In the genomic region with DNA sequence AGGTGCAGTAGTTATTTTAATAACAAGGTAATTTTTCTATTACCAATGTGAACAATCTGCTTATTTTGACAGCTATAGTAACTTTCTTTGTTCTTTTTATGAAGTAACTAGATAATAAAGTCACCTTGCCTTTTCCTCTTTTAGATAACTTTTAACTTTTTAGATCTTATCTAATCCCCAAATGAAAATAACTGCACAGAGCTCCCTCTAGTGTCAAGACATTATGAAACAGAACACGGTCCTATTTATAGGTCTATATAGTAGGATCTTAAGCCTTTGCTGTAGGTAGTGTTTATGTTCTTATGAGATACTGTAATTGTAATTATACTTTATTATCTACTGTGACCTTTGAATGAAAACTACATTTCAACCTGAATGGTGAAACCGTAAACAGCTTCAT, we compare ENCODE assay signal across 10 mouse cellular contexts. TPM values are rescaled to one million over a fixed set of nuclear protein-coding genes. Genes with fewer than 3 reads are reported as not detected.
A peak's percentile ranks its signal among the peaks of the same experiment; 100 is the strongest.
DNase-seq lines count a peak whose midpoint lies in the region; ATAC-seq lines count a peak whose summit lies in the region.
"Had no signal": no experiment of that assay in that cellular context is flagged by ENCODE, and none has a peak within 500 bp of the region (broad histone marks: within the 10 kb centered on the region; RNA-seq: fewer than 3 reads in every experiment).

No protein-coding gene starts in this region.

- H3K9me3 ChIP-seq in heart, embryonic 11.5 days (replicated peaks; ENCODE audit: control insufficient read depth, low read length), result no peaks in the 10 kb centered on the region
- no peaks in the 10 kb centered on the region for H3K9me3 ChIP-seq in midbrain, embryonic 11.5 days (ENCODE audit: control insufficient read depth, low read length)
- H3K9me3 ChIP-seq in midbrain, embryonic 15.5 days, result no peaks in the 10 kb centered on the region
- H3K9me3 ChIP-seq: liver, embryonic 15.5 days had no signal

- DNase-seq in heart, adult 8-10 months (ENCODE audit: low spot score), result peak; percentile 53
- DNase-seq in midbrain, embryonic 11.5 days (ENCODE audit: low spot score, missing footprints), result peak; percentile 80
- DNase-seq in c-Kit-positive CD71-negative TER-119-negative erythroid progenitor cells, embryonic 14.5 days (ENCODE audit: low read depth), result peak; percentile 34
- peak; percentile 80 for DNase-seq in splenic B cell, adult 2 months (ENCODE audit: low read depth, low spot score)
- no peak for DNase-seq in natural killer cell, adult 2 months (ENCODE audit: low spot score in 2 of 2)
- no peak for DNase-seq in urinary bladder, postnatal 4 days (ENCODE audit: low spot score in 2 of 2)

- peaks cover 15% of the 10 kb centered on the region for H3K36me3 ChIP-seq in heart, embryonic 11.5 days (ENCODE audit: control insufficient read depth, insufficient read depth, low read length)
- peaks cover 4% of the 10 kb centered on the region; the same call in 1 of the 2 replicates for H3K36me3 ChIP-seq in midbrain, embryonic 11.5 days (ENCODE audit: control insufficient read depth, insufficient read depth, low read length)
- H3K36me3 ChIP-seq in midbrain, embryonic 15.5 days (replicated peaks), result peaks cover 30% of the 10 kb centered on the region; the same call in 1 of the 2 replicates
- peaks cover 3% of the 10 kb centered on the region; the same call in 1 of the 2 replicates for H3K36me3 ChIP-seq in splenic B cell, adult 2 months (ENCODE audit: control insufficient read depth, insufficient read depth, low read length, poor library complexity, severe bottlenecking)

- no peaks in the 10 kb centered on the region for H3K27me3 ChIP-seq in heart, embryonic 11.5 days (ENCODE audit: control insufficient read depth, insufficient read depth, low read length)
- no peaks in the 10 kb centered on the region for H3K27me3 ChIP-seq in midbrain, embryonic 11.5 days (ENCODE audit: control insufficient read depth, insufficient read depth, low read length)
- H3K27me3 ChIP-seq in midbrain, embryonic 15.5 days (replicated peaks), result no peaks in the 10 kb centered on the region
- no peaks in the 10 kb centered on the region for H3K27me3 ChIP-seq in splenic B cell, adult 2 months (ENCODE audit: control insufficient read depth, insufficient read depth, low read length, poor library complexity, severe bottlenecking)
- H3K27me3 ChIP-seq: liver, embryonic 15.5 days had no signal

- WGBS in heart, embryonic 11.5 days (ENCODE audit: insufficient replicate concordance), result 55% methylated on average over 2 of the region's 2 CpGs
- 75% methylated on average over 2 of the region's 2 CpGs for WGBS in midbrain, embryonic 11.5 days
- WGBS in midbrain, embryonic 15.5 days, result 70% methylated on average over 2 of the region's 2 CpGs

- no peak overlapping the region for H3K9ac ChIP-seq in heart, embryonic 11.5 days (ENCODE audit: low read depth, low read length)
- H3K9ac ChIP-seq in midbrain, embryonic 11.5 days (ENCODE audit: low read length), result no peak overlapping the region
- no peak overlapping the region for H3K9ac ChIP-seq in midbrain, embryonic 15.5 days
- H3K9ac ChIP-seq: liver, embryonic 15.5 days had no signal

- no peak overlapping the region for H3K4me3 ChIP-seq in heart, embryonic 11.5 days (ENCODE audit: low read depth, low read length)
- H3K4me3 ChIP-seq in midbrain, embryonic 11.5 days (ENCODE audit: low read depth, low read length), result no peak overlapping the region
- no peak overlapping the region for H3K4me3 ChIP-seq in midbrain, embryonic 15.5 days
- H3K4me3 ChIP-seq: erythroblast, embryonic 14.5 days; liver, embryonic 15.5 days had no signal

- no peak for ATAC-seq in heart, embryonic 11.5 days (replicated peaks; ENCODE audit: insufficient number of reproducible peaks, low FRiP score, low TSS enrichment)
- ATAC-seq in midbrain, embryonic 11.5 days (ENCODE audit: low FRiP score), result no peak
- ATAC-seq in midbrain, embryonic 15.5 days (replicated peaks), result no peak

- H3K4me1 ChIP-seq in heart, embryonic 11.5 days (ENCODE audit: control insufficient read depth, insufficient read depth, low read length), result no peaks in the 10 kb centered on the region
- H3K4me1 ChIP-seq in midbrain, embryonic 11.5 days (ENCODE audit: control insufficient read depth, insufficient read depth, low read length), result no peaks in the 10 kb centered on the region
- H3K4me1 ChIP-seq in midbrain, embryonic 15.5 days, result no peaks in the 10 kb centered on the region
- H3K4me1 ChIP-seq: liver, embryonic 15.5 days had no signal

- no peak overlapping the region for H3K4me2 ChIP-seq in heart, embryonic 11.5 days
- H3K4me2 ChIP-seq in midbrain, embryonic 11.5 days, result no peak overlapping the region
- H3K4me2 ChIP-seq in midbrain, embryonic 15.5 days, result no peak overlapping the region
- H3K4me2 ChIP-seq: liver, embryonic 15.5 days had no signal

- H3K27ac ChIP-seq in heart, embryonic 11.5 days (ENCODE audit: low read depth, low read length), result no peak overlapping the region
- no peak overlapping the region for H3K27ac ChIP-seq in midbrain, embryonic 11.5 days (ENCODE audit: low read depth, low read length)
- H3K27ac ChIP-seq in midbrain, embryonic 15.5 days, result no peak overlapping the region
- H3K27ac ChIP-seq: liver, embryonic 15.5 days had no signal

RNA-seq across cellular contexts. Expression of gene Copb1, which starts 41.0 kb away (rescaled TPM):
- 10 to 100 TPM; 35.2 to 41.6 (median 38.7) TPM for total RNA-seq in heart, adult 8-10 months (2022)
- 93.2 and 110 TPM in 2 replicates for polyA plus RNA-seq in heart, embryonic 11.5 days (2014; fragmentation: Nextera tagmentation; extraction: Ambion mirVana)
- 117 and 140 TPM in 2 replicates for polyA plus RNA-seq in midbrain, embryonic 11.5 days (2014; fragmentation: Nextera tagmentation; extraction: Ambion mirVana)
- polyA plus RNA-seq in midbrain, embryonic 15.5 days (2015; fragmentation: Nextera tagmentation; extraction: Ambion mirVana), result 80.1 and 86.1 TPM in 2 replicates

Comparison
In these comparisons a context has a peak if more than half of its experiments do, and no peak if none do; other contexts are left out.
1. DNase-seq: peak in heart, adult 8-10 months (single experiment), midbrain, embryonic 11.5 days (single experiment), c-Kit-positive CD71-negative TER-119-negative erythroid progenitor cells, embryonic 14.5 days (single experiment) and splenic B cell, adult 2 months (single experiment); none in natural killer cell, adult 2 months (0 of 2) and urinary bladder, postnatal 4 days (0 of 2).